Mouse (Mus musculus): ENCODE results near the gene Fli1. TPM values are rescaled to one million over a fixed set of nuclear protein-coding genes. Genes with fewer than 3 reads are reported as not detected.

Gene Fli1
- polyA plus RNA-seq, 2 experiments: 2.5 to 6.9 TPM

- H3K4me1 ChIP-seq (replicated peaks; ENCODE audit: control insufficient read depth in 2 of 2, insufficient read depth in 2 of 2, low read length in 1 of 2): peaks cover 11 to 39% of the 10 kb centered on the region in 2 experiments
- 28% methylated on average over 10 of the region's 10 CpGs for WGBS (ENCODE audit: insufficient replicate concordance)
Observed at GRCm38 (mm10) chr9:32515894-32516686, 26.6 kb downstream of the Fli1 start.

GRCm38 (mm10) chr9:32514406-32515058, 28.1 kb downstream of the Fli1 start:
- no peak overlapping the region for H3K9ac ChIP-seq (replicated peaks)
- TF ChIP-seq CTCF (IDR thresholded peaks at IDR 0.05; ENCODE audit: low read depth) (no peak), EP300 (IDR thresholded peaks at IDR 0.05; ENCODE audit: low read depth) (no peak)
- H3K27ac ChIP-seq: no peak overlapping the region
- no peaks in the 10 kb centered on the region for H3K36me3 ChIP-seq (replicated peaks; ENCODE audit: control insufficient read depth, insufficient read depth, low read depth)
- no peak for ATAC-seq (ENCODE audit: insufficient read depth)
- no peak for DNase-seq (ENCODE audit: low read depth in 3 of 3, low spot score in 3 of 3)
- no peak overlapping the region for H3K4me2 ChIP-seq (ENCODE audit: low read depth)
- peaks cover 10 to 35% of the 10 kb centered on the region in 2 experiments for H3K4me1 ChIP-seq (replicated peaks; ENCODE audit: control insufficient read depth in 2 of 2, insufficient read depth in 2 of 2, low read length in 1 of 2)
- H3K4me3 ChIP-seq (ENCODE audit: insufficient read depth in 1 of 2, low read depth in 2 of 2, low read length in 2 of 2): no peak overlapping the region
- WGBS (ENCODE audit: insufficient replicate concordance): 35% methylated on average over 6 of the region's 6 CpGs
- no peaks in the 10 kb centered on the region for H3K27me3 ChIP-seq (ENCODE audit: control insufficient read depth, insufficient read depth, low read length)
- no peaks in the 10 kb centered on the region for H3K9me3 ChIP-seq (ENCODE audit: control insufficient read depth, low read length)

More at GRCm38 (mm10) chr9:32515894-32516686, 26.6 kb downstream of the Fli1 start:
- Histone ChIP-seq H3K4me3 (ENCODE audit: insufficient read depth in 1 of 2, low read depth in 2 of 2, low read length in 2 of 2) (no peak overlapping the region), H3K27ac (no peak overlapping the region), H3K9me3 (ENCODE audit: control insufficient read depth, low read length) (no peaks in the 10 kb centered on the region), H3K27me3 (ENCODE audit: control insufficient read depth, insufficient read depth, low read length) (no peaks in the 10 kb centered on the region), H3K36me3 (replicated peaks; ENCODE audit: control insufficient read depth, insufficient read depth, low read depth) (no peaks in the 10 kb centered on the region), H3K9ac (replicated peaks) (no peak overlapping the region), H3K4me2 (ENCODE audit: low read depth) (peak overlapping the region; percentile 23)
- no peak for DNase-seq (ENCODE audit: low read depth in 3 of 3, low spot score in 3 of 3)
- ATAC-seq (ENCODE audit: insufficient read depth): peak; percentile 59; the same call in 1 of the 2 replicates
- TF ChIP-seq CTCF (IDR thresholded peaks at IDR 0.05; ENCODE audit: low read depth) (no peak), EP300 (IDR thresholded peaks at IDR 0.05; ENCODE audit: low read depth) (no peak)

GRCm38 (mm10) chr9:32513471-32513870, 29.2 kb downstream of the Fli1 start:
- Histone ChIP-seq H3K9me3 (ENCODE audit: control insufficient read depth, low read length) (no peaks in the 10 kb centered on the region), H3K27me3 (ENCODE audit: control insufficient read depth, insufficient read depth, low read length) (no peaks in the 10 kb centered on the region), H3K36me3 (replicated peaks; ENCODE audit: control insufficient read depth, insufficient read depth, low read depth) (no peaks in the 10 kb centered on the region), H3K9ac (replicated peaks) (no peak overlapping the region), H3K4me1 (replicated peaks; ENCODE audit: control insufficient read depth in 2 of 2, insufficient read depth in 2 of 2, low read length in 1 of 2) (peaks cover 3 to 34% of the 10 kb centered on the region in 2 experiments; a peak in 3 of 4 replicates), H3K4me2 (ENCODE audit: low read depth) (no peak overlapping the region), H3K27ac (no peak overlapping the region), H3K4me3 (ENCODE audit: insufficient read depth in 1 of 2, low read depth in 2 of 2, low read length in 2 of 2) (no peak overlapping the region)
- WGBS (ENCODE audit: insufficient replicate concordance): 49% methylated on average over 2 of the region's 2 CpGs
- ATAC-seq (ENCODE audit: insufficient read depth): no peak
- TF ChIP-seq EP300 (IDR thresholded peaks at IDR 0.05; ENCODE audit: low read depth): no peak
- TF ChIP-seq CTCF (IDR thresholded peaks at IDR 0.05; ENCODE audit: low read depth): no peak
- DNase-seq (ENCODE audit: low read depth in 3 of 3, low spot score in 3 of 3): no peak

- H3K9me3 ChIP-seq (ENCODE audit: control insufficient read depth, low read length): no peaks in the 10 kb centered on the region
- H3K27ac ChIP-seq: no peak overlapping the region
- 20% methylated on average over 7 of the region's 7 CpGs for WGBS (ENCODE audit: insufficient replicate concordance)
- DNase-seq (ENCODE audit: low read depth in 3 of 3, low spot score in 3 of 3): no peak
- H3K36me3 ChIP-seq (replicated peaks; ENCODE audit: control insufficient read depth, insufficient read depth, low read depth): no peaks in the 10 kb centered on the region
- peaks cover 3 to 37% of the 10 kb centered on the region in 2 experiments; a peak in 2 of 4 replicates for H3K4me1 ChIP-seq (replicated peaks; ENCODE audit: control insufficient read depth in 2 of 2, insufficient read depth in 2 of 2, low read length in 1 of 2)
- no peak overlapping the region for H3K4me2 ChIP-seq (ENCODE audit: low read depth)
- no peaks in the 10 kb centered on the region; the same call in 1 of the 2 replicates for H3K27me3 ChIP-seq (ENCODE audit: control insufficient read depth, insufficient read depth, low read length)
- H3K4me3 ChIP-seq (ENCODE audit: insufficient read depth in 1 of 2, low read depth in 2 of 2, low read length in 2 of 2): no peak overlapping the region
- H3K9ac ChIP-seq (replicated peaks): no peak overlapping the region
- no peak for TF ChIP-seq EP300 (IDR thresholded peaks at IDR 0.05; ENCODE audit: low read depth)
- TF ChIP-seq CTCF (IDR thresholded peaks at IDR 0.05; ENCODE audit: low read depth): no peak
- no peak for ATAC-seq (ENCODE audit: insufficient read depth)
Observed at GRCm38 (mm10) chr9:32510454-32511263, 32.0 kb downstream of the Fli1 start.

Data from liver, embryonic 14.5 days (tissue).